Mouse (Mus musculus) CD8-positive naive resting alpha-beta T cell, adult 2 months (primary cell): Measurements from ENCODE around the gene Nudt15.

ENCODE experiments used
- DNase-seq, 2 experiments: peaks; one replicate each; pipeline ENCODE4 v3.0.0; 2022; ENCODE audit warnings: low read depth in 2 of 2, low spot score in 2 of 2

The Nudt15 gene

DNA sequence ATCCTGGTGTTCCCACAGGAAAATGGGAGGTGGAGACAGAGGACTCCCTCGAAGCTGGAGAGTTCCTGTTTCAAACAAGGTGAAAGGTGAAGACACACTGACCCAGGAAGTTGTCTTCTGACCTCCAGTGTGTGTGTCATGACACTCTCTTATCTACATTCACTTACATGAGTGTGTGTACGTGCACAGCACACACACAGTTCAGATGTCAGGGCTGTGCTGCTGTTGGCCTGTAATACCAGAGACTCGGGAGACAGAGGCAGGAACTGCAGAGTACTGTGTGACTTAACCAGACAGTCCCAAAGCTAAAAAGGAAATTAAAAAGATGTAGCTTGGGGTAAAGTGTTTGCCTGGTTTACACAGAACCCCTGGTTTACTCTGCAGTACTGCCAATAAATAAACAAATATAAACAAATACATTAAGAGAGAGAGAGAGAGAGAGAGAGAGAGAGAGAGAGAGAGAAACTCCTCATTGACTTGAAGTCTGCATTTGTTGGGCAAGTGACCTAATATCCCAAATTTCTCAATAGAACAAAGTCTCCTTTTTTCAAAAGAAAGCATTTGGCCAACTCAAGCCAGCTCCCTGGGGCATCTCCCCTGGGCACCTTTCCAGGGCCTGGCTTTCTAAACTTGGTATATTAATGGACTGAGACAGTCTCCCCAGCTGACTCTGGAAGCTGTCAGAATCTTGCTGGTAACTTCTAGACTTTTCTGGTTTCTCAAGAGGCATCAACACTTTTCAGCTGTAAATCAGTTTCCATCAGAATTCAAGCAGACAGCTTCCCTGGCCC, 74.2 kb downstream of the Nudt15 start:
- DNase-seq, result no peak

DNA sequence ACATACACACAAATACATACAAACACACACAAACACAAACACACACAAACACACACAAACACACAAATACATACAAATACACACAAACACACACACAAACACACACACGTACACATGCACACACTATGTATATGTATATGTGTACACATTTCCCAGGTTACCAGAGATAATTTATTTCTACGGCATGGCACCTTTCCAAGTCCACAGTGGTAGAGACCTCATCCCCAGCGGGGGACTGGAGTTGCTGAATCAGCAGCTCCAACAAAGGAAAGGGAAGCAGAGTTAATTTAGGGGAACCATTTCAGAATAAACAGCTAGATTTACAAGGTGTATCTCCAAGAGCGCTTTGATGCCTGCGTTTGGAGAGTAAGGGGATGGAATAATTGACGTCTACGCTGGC, 75.8 kb downstream of the Nudt15 start:
- no peak for DNase-seq

DNA sequence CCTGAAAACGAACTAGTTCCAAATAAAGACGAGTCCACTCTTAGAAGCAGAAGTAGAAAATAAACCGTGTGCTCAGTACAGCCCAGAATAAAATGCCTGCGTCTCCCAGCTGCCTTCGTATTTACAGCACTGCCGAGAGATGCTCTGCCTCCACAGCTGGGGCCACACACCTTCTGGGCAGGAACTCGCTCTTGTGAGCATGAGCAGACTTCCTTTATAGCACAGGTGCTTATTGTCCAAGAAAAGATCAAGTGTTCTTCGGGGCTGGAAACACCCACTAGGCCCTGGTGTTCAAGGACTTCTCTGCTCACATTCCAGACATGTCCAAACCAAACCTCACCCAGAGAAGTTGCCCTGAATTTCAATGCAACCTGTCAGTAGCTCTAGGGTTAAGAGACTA, 77.4 kb downstream of the Nudt15 start:
- no peak for DNase-seq

DNA sequence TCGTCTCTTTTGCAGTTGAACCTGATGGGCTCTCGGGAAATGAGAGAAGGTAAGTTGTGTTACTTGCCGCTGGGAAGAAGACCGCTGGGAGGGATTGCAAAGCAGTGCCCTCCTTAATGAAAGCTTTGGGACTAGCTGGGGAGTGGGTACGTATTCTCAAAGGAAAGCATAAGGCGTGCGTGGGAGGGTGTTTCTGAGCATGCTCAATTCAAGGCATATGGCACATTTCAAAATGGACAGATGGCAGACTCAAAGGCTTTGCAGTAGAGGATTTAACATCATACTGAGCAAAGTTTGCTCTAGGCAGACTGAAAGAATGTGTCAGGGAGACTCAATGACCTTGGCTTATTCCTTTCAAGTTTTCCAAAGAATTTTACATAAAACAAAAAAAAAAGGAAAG, 78.5 kb downstream of the Nudt15 start:
- DNase-seq, result no peak
